Mouse (Mus musculus): ENCODE data around the gene Obox3.
"Not testable (repeated sequence)": the region's sequence is repeated elsewhere in the genome, so short reads cannot be mapped to it uniquely, and the experiment has no call there.

Obox3 gene

DNA sequence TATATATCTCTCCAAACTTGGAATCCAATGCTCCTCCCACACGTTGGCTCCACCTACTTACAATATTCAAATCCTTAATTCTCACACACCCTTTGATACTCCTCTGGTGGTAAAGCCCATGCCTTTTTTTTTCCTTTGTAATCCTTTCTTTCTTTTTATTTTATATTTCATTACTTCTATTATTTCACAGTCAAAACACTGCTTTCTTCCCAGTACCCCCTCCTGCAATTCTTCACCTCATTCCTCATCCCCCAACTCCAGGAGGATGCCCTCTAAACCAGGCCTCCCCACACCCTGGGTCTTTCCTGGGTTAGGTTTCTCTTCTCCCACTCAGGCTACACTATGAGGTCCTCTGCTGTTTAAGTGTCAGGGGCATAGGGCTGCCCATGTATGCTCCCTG, at the start of gene Obox3:
Gene Obox3, minus strand, starts transcription at position 101 of the 400 bp plus-strand sequence.
- H3K36me3 ChIP-seq (ENCODE audit: insufficient read depth, low read length); H3K4me1 ChIP-seq (replicated peaks; ENCODE audit: low read depth, low read length); H3K9me3 ChIP-seq (ENCODE audit: low read length); H3K27me3 ChIP-seq (ENCODE audit: insufficient read depth, low read length); H3K4me3 ChIP-seq (replicated peaks; ENCODE audit: low read length): not testable (repeated sequence)

DNA sequence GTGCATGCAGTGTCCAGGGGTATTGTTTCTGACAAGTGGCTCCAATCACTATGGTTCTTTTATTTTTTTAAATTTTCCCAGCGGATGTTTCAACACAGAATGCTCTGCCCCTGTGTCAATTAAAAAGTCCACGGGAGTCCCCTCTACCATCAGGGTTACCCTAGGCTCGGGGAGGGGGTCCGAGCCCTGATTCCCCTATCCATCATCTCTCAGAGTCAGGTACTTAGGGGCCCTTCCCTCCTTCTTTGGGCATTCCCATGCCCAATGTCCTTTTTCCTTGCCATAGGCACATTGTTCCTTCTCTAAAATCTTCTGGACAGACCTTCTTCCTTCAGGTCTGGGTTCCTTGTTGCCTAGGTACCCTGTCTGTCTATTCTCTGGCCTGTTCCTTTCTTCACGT, 130.3 kb downstream of the Obox3 start:
- H3K4me3 ChIP-seq (replicated peaks; ENCODE audit: low read length); H3K9me3 ChIP-seq (ENCODE audit: low read length); H3K27me3 ChIP-seq (ENCODE audit: insufficient read depth, low read length); H3K4me1 ChIP-seq (replicated peaks; ENCODE audit: low read depth, low read length); H3K36me3 ChIP-seq (ENCODE audit: insufficient read depth, low read length): not testable (repeated sequence)
